Mouse (Mus musculus) gastrocnemius, postnatal 36 days (tissue): Measurements from ENCODE around the gene Syndig1l. TPM values are rescaled to one million over a fixed set of nuclear protein-coding genes. Genes with fewer than 3 reads are reported as not detected.

Experiments
- DNase-seq, 2 experiments: peaks; one replicate each; pipeline ENCODE4 v3.0.0; 2022
- intact Hi-C: fragments of 180-260 bp; cut with DNase I; formaldehyde crosslinking; loops from one replicate; pipeline ENCODE4 v1.15.1; 2025
- long read RNA-seq, 2 experiments: library from polyadenylated mRNA; stranded (forward); transcript quantifications; one replicate each; pipeline ENCODE4 v2.0.0; 2021
- total RNA-seq, 2 experiments: library from RNA; stranded (reverse); gene quantifications; 2 replicates each; pipeline ENCODE4 v1.2.3; 2021

Syndig1l gene
- total RNA-seq = not detected
- long read RNA-seq, experiment 1 = 0 reads
- long read RNA-seq, experiment 2 = 0 reads

GRCm38 (mm10) chr12:84698319-84699081 is at the start of gene Syndig1l:
Gene Syndig1l, minus strand, starts transcription at chr12:84698831.
- intact Hi-C loops = no loop called here
- peak; percentile 55 to 60 for DNase-seq

DNA sequence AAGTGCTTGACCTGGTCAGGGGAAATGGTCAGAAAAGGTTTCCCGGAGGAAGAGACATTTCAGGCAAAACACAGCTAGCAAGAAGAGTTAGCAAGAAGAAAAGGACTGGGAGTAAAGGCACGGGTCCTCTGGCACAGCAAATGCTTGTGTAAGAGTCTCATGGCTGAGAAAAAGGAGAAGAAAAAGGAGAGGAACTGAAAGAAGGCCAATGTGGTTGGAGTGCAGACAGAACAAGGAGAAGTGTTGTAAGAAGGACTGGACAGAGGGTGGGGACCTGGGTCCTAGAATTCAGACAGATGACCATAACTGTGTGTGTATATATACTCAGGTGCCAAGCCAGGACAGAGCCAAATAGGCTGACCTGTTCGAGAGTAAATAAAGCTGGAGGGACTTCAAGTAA is 49.5 kb upstream of the Syndig1l start:
- DNase-seq = no peak
- intact Hi-C loops = no loop called here

DNA sequence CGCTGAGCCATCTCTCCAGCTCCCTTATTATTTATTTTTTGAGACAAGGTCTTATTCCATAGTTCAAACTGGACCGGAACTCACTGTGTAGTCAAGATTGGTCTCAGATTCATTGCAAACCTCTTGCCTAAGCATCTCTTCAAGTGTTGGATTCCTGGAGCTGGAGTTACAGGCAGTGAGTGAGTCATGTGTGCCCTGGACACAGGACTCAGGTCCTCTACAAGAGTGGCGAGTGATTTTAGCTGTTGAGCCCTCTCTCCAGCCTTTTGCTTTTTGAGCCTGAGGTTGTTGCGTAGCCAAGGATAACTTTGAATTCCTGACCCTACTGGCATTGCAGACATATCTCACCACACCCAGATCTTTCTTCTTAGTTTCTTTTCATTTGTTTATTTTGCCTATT is 47.1 kb upstream of the Syndig1l start:
- no peak for DNase-seq
- intact Hi-C loops = no loop called here

GRCm38 (mm10) chr12:84743496-84743895 is 44.9 kb upstream of the Syndig1l start:
- intact Hi-C loops = no loop called here
- DNase-seq = no peak

- no peak for DNase-seq
- intact Hi-C loops = no loop called here
Observed at GRCm38 (mm10) chr12:84733366-84733765, 34.7 kb upstream of the Syndig1l start.

- intact Hi-C loops = loop anchor here (2.0 kb wide), 1 partner anchor 22 kb away; no protein-coding TSS in a partner anchor
Observed at GRCm38 (mm10) chr12:84728421-84728820, 29.8 kb upstream of the Syndig1l start.

DNA sequence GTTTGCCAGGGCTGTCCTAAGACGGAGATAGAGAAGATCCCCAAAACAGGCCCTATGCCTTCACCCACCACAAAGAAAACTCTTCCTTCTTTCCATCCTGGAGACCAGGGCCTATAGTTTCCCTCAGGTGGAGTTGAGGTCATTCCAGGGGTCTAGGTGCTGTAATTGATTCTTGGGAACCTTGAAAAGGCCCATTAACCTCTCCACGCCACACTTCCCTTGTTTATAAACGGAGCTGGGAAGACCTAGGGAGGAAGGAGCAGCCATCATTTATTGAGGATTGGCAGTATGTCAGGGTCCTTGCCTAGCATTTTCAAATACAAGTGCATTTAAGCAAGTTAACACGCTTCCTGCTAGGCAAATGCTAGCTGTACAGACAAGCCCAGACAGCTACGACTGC is 28.8 kb upstream of the Syndig1l start:
- DNase-seq = no peak
- intact Hi-C loops = no loop called here

More at GRCm38 (mm10) chr12:84728421-84728820, 29.8 kb upstream of the Syndig1l start:
- DNase-seq = no peak

DNA sequence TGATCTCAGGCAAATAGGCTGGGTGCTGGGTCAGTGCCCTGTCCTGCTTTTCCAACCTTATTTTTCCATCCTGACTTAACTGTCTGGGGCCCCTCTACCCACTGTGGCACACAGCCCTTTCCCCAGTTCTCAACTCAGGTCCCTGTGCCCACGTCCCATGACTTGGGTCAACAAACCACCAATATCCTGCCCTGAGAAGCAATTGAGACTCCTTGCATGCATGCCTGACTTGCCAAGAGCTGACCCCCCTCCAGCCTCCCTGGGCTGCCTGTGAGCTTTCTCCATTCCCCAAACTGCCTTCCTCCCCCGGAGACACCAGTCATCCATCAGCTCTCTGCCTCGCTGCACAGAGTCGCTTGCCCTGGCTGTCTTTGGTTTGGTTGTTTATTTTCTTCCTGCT is 28.4 kb upstream of the Syndig1l start:
- intact Hi-C loops = no loop called here
- DNase-seq = no peak

- DNase-seq = no peak
- intact Hi-C loops = no loop called here
Observed at GRCm38 (mm10) chr12:84726391-84726790, 27.8 kb upstream of the Syndig1l start.

DNA sequence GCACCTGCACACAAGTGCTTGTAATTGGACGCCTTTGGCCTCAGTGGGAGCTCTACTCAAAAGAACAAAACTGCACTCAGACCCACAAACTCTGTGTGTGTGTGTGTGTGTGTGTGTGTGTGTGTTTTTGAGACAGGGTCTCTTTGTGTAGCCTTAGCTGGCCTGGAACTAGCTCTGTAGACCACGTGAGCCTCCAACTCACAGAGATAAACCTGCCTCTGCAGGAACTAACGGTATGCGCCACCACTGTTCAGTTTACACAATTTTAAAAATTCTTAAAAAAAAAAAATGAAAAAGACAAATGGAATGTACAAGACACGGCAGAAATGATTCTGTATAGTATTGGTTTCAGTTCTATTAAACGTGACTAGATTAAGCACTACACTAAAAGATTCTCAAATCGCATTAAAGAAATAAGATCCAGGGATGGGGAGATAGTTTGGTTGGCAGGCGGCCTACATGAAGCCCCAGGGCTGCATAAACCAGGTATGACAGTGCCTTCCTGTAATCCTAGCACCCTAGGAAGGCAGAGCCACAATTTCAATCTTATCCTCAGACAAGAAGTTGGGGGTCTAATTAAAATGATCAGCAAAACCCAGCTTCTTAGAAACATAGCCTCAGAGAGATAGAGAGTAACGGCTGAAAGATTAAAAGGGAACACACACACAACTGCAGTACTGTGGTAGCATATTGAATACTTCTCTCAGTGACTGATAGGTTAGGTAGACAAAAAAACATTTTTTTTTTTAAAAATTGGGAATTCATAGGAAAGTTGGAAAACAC is 20.0 kb upstream of the Syndig1l start:
- intact Hi-C loops = no loop called here
- DNase-seq = no peak

DNA sequence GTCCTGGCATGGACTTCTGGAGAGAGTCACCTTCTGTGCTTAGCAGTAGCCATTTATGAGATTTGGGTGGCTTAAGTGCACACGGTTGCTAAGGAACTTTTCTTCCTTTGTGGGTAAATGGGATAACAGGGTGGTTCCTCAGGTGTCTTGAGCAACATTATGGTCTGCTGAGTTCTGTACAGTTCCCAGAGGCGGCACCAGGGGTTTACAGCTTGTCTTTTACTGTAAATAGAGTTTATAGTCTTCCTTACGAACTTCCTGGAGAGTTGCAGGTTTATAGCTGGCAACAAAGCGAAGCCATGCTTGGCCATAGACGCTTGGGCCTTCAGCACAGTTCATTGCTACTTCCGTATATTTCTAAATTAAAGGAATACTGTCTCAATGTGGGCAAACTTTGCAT is 15.9 kb upstream of the Syndig1l start:
- intact Hi-C loops = no loop called here
- no peak for DNase-seq

DNA sequence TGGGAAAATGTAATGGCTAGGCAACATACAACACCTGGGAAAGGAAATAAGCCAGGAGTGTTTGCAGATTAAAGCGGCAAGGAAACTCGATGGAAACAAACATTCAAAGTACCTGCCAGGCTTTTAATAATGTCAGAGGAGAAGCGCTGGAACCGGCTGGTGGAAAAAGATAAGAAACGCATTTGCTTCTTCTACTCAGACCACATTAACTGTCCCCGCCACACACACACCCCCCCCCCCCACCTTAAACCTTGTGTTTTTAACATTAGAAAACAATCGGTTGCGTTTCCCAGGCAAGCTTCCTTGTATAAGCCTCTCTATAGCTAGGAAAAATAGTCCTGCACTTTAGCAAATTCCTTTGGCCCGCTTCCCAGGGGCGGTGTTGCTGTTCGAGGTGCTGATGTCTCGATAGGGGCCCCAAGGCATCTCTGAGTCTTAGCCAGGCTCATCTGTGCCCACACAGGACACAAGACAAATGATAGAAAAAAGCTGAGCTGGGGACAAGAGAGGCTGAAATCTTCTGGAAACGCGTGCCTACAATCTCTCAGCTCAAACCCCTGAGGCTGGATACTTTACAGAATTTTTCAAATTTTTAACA is 11.3 kb upstream of the Syndig1l start:
- DNase-seq = no peak
- intact Hi-C loops = no loop called here

GRCm38 (mm10) chr12:84707804-84708203 is 9.2 kb upstream of the Syndig1l start:
- intact Hi-C loops = no loop called here
- DNase-seq = no peak

DNA sequence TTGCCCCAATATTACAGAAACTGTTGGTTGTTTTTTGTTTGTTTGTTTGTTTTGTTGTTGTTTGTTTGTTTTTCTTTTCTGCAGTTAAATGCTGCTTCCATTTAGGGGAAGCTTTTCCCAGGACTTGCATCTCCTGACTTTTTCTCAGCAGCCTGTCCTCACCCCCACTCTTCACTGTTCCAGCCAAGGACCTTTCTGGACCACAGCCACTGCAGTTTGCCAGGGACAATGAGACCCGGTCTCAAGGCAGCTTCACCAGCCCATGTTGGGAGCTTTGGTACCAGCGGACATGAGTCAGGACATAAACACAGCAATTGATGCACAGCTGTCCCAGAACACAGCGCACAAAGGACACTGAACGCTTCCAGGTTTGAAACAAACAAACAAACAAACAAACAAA is 8.3 kb upstream of the Syndig1l start:
- intact Hi-C loops = no loop called here

DNA sequence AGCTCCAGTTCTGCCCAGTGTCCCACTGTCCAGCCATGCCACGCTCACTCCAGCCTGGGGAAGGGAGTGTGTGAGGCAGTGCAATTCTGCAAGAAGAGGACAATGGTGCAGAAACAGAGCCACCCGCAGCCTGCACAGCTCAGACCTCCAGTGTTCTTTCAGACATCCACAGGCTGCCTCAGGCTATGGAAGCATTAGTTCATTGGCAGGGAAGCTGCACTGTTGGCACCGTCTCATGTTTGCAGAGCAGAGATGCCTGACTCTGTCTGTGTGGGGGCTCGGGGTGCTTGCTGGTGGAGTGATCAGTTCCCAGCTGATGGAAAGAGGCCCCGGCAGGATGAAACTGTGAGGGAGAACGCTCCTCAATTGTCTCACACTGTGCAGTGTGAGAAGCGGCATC is 4.0 kb upstream of the Syndig1l start:
- no peak for DNase-seq
- intact Hi-C loops = no loop called here

More for the DNA sequence above, 8.3 kb upstream of the Syndig1l start:
- DNase-seq = no peak

DNA sequence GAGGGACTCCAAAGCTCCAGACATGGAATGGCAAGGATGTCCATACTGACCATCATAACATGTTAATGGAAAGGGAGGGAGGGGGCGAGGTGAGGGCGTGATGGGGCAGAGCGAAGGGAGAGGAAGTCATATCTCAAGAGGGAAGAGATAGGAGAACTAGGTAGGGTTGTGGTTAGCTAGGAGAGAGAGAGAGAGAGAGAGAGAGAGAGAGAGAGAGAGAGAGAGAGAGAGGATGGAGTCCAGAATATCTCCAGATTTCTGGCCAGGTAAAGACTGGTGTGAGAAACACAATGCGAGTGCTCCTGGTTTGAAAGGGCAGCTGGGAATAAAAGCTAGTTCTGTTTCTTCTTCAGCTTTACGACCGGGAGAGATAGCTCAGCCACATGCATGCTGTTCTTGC is 6.5 kb downstream of the Syndig1l start:
- intact Hi-C loops = no loop called here
- DNase-seq = no peak

GRCm38 (mm10) chr12:84691347-84691746 is 7.3 kb downstream of the Syndig1l start:
- intact Hi-C loops = no loop called here

DNA sequence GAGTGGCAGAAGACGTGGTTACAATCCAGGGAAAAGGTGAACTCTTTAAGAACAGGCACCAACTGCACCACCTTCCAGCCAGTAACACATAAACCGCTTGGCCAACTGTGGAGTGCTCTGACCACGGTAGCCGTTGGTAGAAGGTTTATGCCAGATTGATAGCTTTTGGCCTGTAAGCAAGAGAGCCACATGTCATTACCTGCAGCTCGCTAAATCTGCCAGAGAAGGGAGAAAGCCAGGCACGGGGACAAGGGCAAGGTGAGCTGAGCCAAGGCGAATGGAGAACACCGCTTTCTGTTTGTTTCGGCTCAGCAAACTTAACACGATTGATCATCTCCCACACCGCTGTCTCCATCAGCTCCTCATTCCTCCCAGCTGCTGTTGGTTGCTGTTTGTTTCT is 9.6 kb downstream of the Syndig1l start:
- no peak for DNase-seq

More at GRCm38 (mm10) chr12:84691347-84691746, 7.3 kb downstream of the Syndig1l start:
- DNase-seq = no peak

DNA sequence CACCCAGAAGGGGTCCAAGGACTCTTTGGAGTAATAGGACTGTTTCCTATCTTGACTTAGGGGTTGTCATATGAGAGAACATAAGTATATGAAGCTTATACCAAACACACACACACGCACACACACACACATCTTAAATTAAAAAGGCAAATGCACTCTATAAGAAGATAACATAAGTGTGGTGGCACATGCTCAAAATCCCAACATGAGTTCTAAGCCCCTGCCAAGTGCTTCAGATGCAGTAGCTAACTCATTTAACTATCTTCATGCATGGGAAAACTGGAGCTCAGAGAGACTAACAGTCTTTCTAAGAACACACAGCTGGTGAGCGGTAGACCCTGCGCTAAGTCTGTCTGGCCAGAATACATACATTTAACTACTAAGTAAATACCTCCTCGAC is 11.1 kb downstream of the Syndig1l start:
- intact Hi-C loops = loop anchor here (2.0 kb wide), 1 partner anchor 39 kb away; no protein-coding TSS in a partner anchor
- DNase-seq = no peak

More for the DNA sequence above, 9.6 kb downstream of the Syndig1l start:
- intact Hi-C loops = no loop called here

DNA sequence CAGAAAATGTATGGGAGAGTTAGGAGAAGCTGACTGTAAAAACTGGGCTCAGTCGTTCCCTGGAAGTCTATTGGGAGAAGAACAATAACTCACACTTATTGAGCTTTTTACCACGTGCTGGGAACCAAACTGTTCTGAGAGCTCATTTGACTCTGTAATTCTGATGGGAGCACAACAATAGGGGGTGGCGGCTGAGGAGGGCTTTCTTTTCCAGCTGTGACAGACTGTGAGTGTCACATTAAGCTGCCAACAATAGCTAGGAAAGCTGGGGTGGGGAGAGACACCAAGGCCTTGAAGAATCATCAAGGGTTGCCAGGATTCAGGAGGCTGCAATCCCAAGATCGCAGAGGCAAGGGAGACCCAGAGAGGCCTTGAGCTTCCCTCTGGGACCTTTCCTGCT is 12.5 kb downstream of the Syndig1l start:
- intact Hi-C loops = loop anchor here (2.0 kb wide), 1 partner anchor 37 kb away; no protein-coding TSS in a partner anchor
- DNase-seq = no peak

- DNase-seq = no peak
- intact Hi-C loops = no loop called here
Observed at GRCm38 (mm10) chr12:84684569-84684968, 14.1 kb downstream of the Syndig1l start.
